Mouse (Mus musculus): ENCODE data around the gene Itpkb. TPM values are rescaled to one million over a fixed set of nuclear protein-coding genes. Genes with fewer than 3 reads are reported as not detected.

The Itpkb gene
- total RNA-seq, 2 experiments from 2014 or later, result 14.0 to 14.3 TPM

DNA sequence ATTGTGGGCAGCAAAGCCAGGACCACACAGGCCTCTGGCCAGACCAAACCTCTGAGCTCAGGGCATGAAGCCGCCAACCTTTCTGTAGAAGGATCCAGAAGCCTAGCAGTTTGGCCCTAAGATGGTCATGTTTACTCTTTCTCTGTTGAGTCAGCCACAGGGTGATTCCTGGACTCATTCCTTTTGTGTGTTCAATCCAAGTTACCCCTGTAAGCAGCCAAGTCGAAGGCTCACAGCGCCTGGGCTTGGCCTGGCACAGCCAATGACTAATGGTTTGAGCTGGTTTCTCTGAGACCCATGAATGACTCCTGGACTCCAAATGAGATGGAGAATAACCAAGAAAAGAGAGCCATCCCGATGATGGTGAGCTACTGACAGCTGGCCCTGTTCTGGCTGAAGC is 137.7 kb downstream of the Itpkb start:
- DNase-seq (ENCODE audit: low spot score in 2 of 2), result no peak
- intact Hi-C loops (cut with DNase I), result no loop called here

- intact Hi-C loops (cut with DNase I), result no loop called here
- DNase-seq (ENCODE audit: low spot score in 2 of 2), result no peak
Measured at GRCm38 (mm10) chr1:180473566-180473965, 143.3 kb downstream of the Itpkb start.

Other genes starting within 250 kb of the Itpkb start
- 10 to 100 TPM; 31.3 to 34.9 TPM for gene Coq8a, start 130.9 kb upstream of the Itpkb start, total RNA-seq (2021)
- 10 to 100 TPM; 18.1 to 20.8 TPM for gene Psen2, start 67.0 kb upstream of the Itpkb start, total RNA-seq (2021)
- gene Stum, start 153.0 kb downstream of the Itpkb start, total RNA-seq (2021), result 100 to 1,000 TPM; 146 to 150 TPM
- gene Parp1, start 238.4 kb downstream of the Itpkb start, total RNA-seq (2021), result 100 to 1,000 TPM; 102 to 109 TPM